Mouse (Mus musculus) brain, adult 2 months (tissue): ENCODE measurements around the gene Sema4a.

Source experiments
- DNase-seq: peaks from one replicate; pipeline ENCODE4 v3.0.0; 2011; ENCODE audit warnings: low read depth, low spot score

Sema4a gene

GRCm38 (mm10) chr3:88460983-88461696, at the start of gene Sema4a:
Gene Sema4a, minus strand, starts transcription at chr3:88461182.
- no peak for DNase-seq

DNA sequence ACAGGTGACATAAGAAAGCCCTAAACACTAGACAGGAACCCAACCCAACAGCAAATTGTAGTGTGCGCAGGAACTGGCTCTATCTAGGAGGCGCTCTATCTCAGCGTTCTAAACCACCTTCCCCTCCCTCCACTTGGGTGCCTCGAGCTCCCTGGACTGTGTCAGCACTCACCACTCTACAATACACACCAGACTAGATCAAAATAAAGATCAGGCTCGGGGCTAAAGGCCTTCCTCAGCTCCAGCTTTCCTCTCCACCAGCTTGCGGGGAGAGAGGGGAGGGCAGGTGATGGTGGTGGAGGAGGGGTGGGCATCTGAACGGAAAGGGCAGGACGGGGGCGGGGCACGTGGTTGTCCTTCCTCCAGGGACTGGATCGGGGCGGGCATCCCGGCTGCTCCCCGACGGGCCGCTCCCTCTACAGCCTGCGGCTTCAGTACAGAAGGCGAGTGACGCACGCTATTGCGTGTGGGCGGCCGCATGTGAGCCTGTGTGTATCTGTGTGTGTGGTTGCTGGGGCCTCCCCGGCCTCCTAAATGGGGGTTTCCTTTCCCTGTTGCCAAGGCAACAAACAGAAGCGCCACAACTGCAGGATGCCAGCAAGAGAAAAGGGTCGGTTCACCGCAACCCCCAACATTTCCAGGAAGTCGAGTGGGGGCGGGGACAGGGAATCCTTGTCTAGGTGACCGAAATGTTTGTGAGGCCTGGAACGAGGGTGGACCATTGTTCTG, 48.9 kb upstream of the Sema4a start, which contains the start of gene Lmna:
Gene Lmna (minus strand): TSS at position 265 of the 729 bp plus-strand sequence.
- DNase-seq: peak; percentile 97

GRCm38 (mm10) chr3:88509250-88509649, 48.3 kb upstream of the Sema4a start:
- no peak for DNase-seq

DNA sequence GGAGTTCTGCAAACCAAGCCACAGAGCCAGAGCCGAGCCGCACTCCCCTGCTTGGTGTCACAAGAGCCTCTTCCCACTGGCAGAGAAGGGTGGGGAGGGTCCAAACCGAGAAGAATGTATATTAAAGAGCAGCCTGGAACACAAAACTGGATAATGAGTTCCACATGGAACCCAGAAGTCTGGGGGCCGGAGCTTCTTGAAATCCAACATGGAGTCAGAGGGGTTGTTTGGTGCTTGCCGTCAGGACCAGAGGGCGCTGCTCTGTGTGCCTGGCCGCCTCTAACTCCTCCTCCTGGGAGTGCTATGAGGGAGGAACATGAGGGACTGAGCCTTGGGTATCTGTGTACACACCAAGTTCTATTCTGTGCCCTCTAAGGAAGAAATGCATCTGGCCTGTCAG, 44.8 kb upstream of the Sema4a start:
- DNase-seq: no peak

DNA sequence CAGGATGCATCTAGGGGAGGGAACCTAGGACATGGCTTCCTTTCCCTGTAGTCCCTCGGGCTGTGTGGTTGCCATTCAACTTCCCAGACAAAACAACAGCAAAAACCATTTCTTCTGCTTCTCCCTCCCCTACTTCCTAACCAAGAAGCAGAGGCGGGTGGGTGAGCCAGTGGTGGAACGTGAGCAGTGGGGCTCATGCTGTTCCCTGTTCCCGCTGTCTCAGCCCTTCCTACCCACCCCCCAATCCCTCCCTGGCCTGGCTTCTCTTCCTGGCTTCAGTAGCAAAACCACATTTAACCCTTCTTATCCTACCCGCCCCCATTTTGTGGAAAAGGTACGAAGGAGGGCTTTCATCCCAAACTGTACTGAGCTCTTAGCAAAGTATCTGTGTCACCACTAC, 44.1 kb upstream of the Sema4a start:
- DNase-seq: no peak

DNA sequence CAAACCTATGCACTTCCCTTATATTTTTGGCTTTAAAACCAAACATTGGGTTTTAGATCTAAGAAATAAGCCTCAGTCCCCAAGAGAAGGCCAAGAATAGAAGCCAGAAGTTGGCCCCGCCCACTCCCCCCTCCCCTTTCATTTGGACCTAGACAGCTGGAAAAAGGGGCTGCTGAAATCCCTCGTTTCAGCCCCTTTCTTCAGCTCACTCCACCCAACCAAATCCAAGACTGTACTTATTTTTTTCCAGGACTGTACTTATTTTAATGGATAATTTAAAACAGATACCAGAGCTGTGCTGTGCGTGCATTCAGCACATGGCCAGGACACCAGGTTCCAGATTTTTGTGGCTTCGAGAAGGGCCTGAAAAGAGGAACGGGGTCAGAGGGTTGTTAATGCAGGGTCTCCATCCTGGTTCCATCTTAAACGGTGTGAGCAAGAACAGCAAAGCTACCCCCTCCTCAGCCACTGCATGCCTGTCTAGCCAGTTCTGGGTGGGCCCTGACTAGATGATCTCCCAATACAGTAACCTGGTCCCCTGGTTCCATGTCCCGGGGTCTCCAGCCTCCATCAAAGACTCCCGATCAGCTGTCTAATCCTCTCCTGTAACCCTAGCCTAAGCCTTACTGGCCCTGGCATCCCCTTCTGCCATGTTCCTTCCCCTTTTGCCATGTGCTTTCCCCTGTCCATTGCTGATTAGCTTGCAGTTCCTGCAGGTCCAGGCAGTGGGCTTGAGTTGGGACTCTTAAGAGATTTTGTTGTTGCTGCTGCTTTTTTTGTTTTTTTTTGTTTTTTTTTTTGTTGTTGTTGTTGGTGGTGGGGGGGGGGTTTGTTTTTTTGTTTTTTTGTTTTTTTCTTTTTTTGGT, 43.1 kb upstream of the Sema4a start:
- no peak for DNase-seq

GRCm38 (mm10) chr3:88503505-88503863, 42.5 kb upstream of the Sema4a start:
- peak; percentile 89 for DNase-seq

DNA sequence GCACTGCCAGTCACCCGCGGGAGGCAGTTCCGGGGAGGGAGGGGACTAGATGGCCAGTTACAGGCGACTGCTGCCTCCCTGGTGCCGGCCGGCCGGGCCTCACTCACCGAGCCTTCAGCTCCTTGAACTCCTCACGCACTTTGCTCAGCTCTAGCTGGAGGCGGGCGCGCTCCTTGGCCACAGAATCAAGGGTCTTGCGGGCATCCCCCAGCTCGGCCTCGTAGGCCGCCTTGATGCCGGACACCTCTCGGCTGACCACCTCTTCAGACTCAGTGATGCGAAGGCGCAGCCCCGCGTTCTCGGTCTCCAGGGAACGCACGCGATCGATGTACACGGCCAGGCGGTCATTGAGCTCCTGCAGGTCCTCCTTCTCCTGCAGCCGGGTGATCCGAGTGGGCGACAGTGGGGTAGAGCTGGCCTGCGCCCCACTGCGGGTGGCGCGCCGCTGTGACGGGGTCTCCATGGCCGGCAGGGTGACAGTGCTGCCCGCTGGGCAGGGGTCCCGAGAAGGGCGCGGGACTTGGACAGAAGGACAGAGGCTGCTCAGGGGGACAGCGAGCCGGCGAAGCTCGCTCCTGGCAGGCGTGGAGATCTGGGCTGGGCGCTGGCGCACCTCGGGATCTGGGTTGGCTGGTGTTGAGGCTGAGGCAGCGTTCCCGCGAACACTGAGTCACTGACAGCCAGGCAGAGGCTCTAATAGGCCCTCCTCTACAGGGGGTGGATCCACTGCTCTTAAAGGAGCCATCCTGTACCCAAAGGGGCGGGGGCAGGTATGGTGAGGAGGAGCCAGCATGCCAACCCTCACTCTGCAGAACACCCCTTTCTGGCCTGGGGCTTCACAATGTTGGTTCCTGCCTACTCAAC, 41.9 kb upstream of the Sema4a start:
- DNase-seq: peak; percentile 98

DNA sequence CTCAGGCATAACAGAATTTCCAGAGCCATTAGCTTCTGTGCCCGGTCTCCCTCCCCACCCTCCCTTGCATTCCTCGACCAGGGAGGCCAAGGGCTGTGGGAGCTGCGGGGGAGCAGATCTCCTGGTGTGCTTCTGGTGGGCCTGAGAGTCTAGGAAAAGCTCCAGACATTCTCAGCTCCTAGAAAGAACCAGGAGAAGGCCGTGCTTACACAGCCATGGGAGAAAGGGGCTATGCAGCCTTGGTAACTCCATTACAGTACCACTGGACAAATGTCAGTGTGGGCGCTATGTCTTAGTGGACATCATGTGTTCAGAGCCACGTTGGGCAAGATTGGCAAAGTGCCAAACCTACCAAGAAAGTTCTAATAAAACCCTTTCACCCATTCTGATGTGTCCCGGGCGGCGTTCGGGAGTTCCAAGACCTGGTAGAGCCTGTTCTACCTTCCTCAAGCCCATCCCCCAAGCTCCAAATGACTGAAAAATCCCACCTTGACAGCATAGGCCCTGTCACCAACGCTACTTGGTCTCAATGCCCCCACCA, 41.1 kb upstream of the Sema4a start:
- no peak for DNase-seq

- DNase-seq: no peak
Measured at GRCm38 (mm10) chr3:88501366-88502030, 40.5 kb upstream of the Sema4a start.

DNA sequence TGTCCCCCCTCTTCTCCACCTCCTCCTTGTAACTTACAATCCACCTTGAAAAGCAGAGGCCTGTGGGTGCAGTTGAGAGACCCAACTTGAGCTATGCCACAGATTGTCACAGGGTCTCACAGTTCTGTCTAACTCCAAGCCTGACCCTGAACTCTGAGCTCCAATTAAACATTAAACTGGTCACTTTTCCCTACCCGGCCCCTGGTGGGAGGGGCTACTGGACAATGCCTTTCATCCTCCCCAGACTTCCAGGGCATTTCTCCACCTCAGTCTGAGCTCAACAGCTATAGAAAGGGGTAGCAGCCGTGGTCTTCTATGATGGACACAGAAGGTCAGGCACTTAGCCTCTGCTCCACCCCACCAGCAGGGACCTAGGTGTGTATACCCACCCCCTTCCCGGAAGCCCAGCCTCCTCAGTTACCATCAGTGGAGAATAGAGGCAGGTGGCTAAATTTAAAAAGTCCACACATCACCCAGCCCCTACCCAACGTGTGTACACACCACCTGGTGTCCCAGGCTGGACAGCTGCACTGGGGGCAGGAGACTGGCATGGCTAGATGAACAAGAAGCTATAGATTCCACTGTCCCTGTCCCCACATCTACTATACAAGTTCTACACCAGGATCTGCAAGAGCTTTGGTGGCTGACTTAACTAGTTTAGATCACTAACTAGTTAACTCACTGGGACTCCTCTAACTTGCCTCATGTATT, 39.8 kb upstream of the Sema4a start:
- DNase-seq: no peak

DNA sequence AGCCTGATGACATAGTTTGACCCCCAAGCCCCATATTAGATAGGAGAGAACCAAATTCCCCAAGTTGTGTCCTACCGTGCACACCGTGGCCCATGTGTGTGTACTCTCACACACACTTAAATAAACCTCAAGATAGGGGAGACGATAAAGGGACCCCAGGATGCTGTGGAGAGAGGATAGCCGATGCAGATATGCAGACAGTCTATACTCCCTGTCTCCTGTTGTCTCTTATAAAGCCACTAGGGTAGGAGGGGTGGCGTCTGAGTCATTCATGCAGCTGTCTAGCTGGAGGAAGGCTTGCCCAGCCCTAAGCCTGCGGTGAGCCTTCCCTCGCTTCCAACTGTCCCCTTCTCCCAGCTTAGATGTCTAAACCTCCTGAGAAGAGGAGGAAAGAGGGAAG, 39.1 kb upstream of the Sema4a start:
- peak; percentile 75 for DNase-seq

DNA sequence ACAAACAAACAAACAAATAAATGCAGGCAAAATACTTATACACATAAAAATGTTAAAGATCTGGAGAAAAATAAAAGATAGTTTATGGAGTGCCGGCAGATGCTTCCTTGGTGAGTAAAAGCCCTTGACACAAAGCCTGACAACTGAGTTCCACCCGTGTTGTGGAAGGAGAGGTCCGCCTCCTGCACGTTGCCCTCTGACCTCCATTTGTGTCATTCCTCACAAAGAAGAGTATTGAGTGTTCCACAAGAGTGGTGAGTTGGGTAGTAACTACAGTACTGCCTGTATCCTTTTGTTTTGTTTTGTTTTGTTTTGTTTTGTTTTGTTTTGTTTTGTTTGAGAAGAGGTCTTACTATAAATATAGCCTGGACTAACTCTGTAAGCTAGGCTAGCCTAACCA, 38.6 kb upstream of the Sema4a start:
- DNase-seq: no peak

DNA sequence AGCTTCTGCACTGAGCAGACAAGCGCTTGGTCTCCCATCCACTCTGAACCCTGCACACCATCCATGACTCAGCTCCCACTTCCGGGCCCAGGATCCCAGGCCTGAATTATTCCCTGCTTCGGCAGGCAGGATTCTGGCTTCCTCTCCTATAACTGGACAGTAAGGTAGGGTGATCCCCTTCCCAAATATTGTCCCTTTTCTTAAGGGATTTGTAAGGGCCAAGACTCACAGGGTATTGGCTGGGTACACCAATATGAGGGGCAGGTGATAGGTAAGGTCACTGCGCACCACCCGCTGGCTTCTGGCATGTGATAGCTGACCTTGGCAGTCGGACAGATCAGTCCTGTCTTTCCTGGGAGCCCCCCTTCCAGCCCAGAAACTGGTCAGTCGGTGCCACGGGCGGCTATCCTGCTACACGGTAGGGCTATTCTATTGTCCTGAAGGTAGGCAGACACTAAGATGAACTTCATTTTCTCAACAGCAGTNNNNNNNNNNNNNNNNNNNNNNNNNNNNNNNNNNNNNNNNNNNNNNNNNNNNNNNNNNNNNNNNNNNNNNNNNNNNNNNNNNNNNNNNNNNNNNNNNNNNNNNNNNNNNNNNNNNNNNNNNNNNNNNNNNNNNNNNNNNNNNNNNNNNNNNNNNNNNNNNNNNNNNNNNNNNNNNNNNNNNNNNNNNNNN, 34.9 kb upstream of the Sema4a start:
- no peak for DNase-seq

DNA sequence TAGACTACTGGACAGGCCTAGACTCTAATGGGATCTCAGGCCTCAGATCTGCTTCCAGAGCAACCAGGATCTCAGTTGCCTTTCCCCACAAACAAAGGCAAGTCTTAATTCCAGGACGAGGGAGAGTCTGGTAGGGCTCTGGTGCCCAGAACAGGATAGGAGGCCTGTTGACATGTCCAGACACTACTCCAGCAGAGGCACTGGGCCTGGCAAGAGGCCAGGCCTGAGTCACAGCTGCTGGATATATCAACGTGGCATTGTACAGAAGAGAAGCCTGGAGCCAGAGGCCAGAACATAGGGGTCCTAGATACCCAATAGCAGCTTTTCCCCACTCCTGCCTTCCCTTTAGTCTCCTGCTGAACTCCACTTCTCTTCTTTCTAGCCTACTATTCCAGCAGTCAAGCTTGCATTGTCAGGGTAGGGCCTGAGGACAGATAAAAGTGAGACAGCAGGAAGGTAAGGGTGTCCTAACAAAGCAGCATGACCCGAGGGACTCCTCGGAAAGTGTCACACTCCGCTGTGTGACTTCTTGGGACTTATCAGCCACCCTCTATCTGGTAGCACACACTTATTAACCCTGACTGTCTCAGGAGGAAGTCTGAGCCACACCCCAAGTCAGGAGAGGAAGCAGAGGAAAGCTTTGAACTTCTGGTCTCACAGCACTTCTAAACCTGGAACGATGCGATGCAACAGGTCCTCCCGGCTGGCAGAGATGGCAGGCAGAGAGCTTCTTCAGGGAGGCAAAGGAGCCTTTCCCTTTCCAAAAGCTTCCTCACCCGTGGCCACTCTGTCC, 34.0 kb upstream of the Sema4a start:
- peak; percentile 86 for DNase-seq

DNA sequence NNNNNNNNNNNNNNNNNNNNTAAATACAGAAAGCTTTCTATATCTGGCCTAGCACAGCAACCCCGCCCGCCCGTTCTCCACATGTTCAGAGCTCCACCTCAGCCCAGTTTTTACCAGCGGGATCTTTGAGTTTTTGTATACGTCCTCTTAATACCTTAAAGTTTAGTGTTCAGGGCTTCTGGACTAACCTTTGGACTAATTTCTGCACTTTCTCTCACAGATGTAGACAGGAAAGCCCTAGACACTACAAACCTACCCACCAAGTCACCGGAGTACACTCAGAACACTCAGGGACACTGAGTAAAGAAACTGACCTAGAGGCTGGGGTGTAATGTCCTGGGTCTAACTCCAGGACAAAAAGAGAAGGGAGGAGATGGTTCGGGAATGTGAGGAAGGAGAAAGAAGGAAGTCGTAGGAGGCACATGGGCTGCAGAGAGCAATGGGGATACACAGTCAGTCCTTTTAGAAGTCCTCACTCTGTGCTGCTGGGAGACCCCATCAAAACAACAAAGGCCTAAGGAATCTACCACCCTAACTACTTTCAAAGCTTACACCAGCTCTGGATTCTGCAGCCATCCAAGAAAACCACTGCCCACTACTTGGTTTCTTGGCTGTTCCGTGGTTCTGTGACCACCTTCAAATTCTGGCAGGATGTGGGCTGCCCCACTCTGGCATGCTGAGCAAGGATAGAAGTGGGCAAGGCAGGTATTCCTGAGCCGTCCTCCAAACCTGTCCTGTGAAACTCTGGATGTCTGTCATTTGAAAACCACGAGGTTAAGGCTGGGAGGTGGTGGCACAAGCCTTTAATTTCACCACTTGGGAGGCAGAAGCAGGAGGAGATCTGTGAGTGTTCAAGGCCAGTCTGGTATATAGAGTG, 33.0 kb upstream of the Sema4a start:
- no peak for DNase-seq

DNA sequence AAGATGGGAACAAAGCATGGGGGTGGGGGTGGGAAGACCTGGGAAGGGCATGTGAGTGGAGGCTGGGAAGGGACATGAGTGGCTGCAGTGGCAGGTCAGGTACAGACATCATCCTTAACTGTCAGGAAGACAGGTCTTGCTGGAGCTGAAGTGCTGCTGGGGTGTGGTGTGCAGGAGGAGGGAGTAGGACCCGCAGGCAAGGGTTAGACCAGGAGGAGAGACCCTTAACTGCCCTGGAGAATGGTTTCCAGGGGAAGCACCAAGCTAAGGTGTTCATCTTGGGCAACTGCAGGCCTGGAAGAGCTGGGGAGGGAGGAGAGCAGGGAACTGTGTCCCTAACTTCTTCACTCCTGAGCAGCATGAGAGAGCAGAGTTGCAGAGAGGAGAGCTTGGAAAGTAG, 26.4 kb upstream of the Sema4a start:
- no peak for DNase-seq

- DNase-seq: no peak
Measured at GRCm38 (mm10) chr3:88486887-88487286, 25.9 kb upstream of the Sema4a start.
